Comparison of ENCODE assay signal across 24 mouse cellular contexts in the genomic region with DNA sequence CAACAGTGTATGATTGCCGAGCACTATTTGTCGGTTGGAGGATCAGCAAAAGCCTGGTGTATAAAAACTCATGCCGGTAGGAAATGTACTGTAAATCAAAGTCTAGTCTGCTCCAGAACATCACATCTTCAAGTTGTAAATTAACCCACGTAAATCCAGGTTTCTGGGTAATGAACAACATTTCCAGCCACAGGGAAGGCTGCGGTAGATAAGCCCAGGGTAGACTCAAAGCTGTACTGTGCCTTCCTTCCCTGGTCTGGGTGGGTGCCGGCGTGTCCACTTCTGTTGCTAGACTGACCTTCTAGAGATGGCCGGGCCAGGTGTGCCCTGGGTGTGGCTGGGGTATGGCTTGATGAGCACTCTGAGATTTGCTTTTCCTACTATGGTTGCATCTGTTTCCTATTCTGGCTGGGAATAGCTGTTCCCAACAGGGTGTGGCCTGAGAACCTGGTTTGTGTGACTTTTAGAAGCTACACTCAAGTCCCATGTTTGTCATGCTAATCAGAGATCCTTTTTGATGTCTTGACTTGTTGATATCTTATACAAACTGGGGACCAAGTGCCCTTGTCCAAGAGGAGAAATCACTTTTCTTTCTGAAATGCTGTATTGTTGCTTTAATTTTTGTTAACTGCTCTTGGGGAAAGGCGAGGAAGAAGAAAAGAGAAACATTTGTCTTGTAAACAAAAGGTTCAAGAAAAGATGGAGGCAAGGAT.
DNase-seq lines count a peak whose midpoint lies in the region; ATAC-seq and TF ChIP-seq lines count a peak whose summit lies in the region.
"Had no signal": no experiment of that assay in that cellular context is flagged by ENCODE, and none has a peak within 500 bp of the region (broad histone marks: within the 10 kb centered on the region; RNA-seq: fewer than 3 reads in every experiment).

No protein-coding gene starts in this region.

- H3K4me2 ChIP-seq in intestine, embryonic 16.5 days (ENCODE audit: low read depth, low read length), result peak overlapping the region; percentile 23; the same call in 1 of the 2 replicates
- H3K4me2 ChIP-seq in kidney, postnatal 0 days (ENCODE audit: low read length), result no peak overlapping the region
- H3K4me2 ChIP-seq: hindbrain, embryonic 15.5 days; limb, embryonic 13.5 days; liver, embryonic 13.5 days had no signal

- peak; percentile 69 for ATAC-seq in intestine, embryonic 16.5 days
- ATAC-seq in kidney, postnatal 0 days (replicated peaks; ENCODE audit: low FRiP score, low read depth), result 0 out of 2 replicates have a peak, but pooled peaks have one; percentile 17
- ATAC-seq: activated CD4-positive, CD25-positive, alpha-beta regulatory T cell, adult 4 months; forebrain, postnatal 0 days; midbrain, embryonic 16.5 days had no signal

- no peak overlapping the region for H3K9ac ChIP-seq in intestine, embryonic 16.5 days (ENCODE audit: low read depth, low read length)
- no peak overlapping the region for H3K9ac ChIP-seq in kidney, postnatal 0 days (ENCODE audit: low read depth, low read length)
- H3K9ac ChIP-seq: forebrain, postnatal 0 days; hindbrain, embryonic 15.5 days; limb, embryonic 13.5 days; liver, embryonic 13.5 days had no signal

- no peaks in the 10 kb centered on the region for H3K36me3 ChIP-seq in intestine, embryonic 16.5 days (ENCODE audit: control insufficient read depth, insufficient read depth, low read length)
- H3K36me3 ChIP-seq in kidney, postnatal 0 days (ENCODE audit: insufficient read depth, low read length), result no peaks in the 10 kb centered on the region
- H3K36me3 ChIP-seq in limb, embryonic 10.5 days, result no peaks in the 10 kb centered on the region
- H3K36me3 ChIP-seq in midbrain, embryonic 10.5 days, result no peaks in the 10 kb centered on the region
- H3K36me3 ChIP-seq: heart, embryonic 10.5 days; hindbrain, embryonic 15.5 days; limb, embryonic 13.5 days; liver, embryonic 13.5 days had no signal

- WGBS in intestine, embryonic 16.5 days, result 67% methylated on average over 9 of the region's 9 CpGs
- WGBS in kidney, postnatal 0 days, result 50% methylated on average over 9 of the region's 9 CpGs
- WGBS in limb, embryonic 10.5 days, result 83% methylated on average over 9 of the region's 9 CpGs
- WGBS in midbrain, embryonic 10.5 days, result 89% methylated on average over 9 of the region's 9 CpGs

- H3K4me3 ChIP-seq in intestine, embryonic 16.5 days (ENCODE audit: low read length), result no peak overlapping the region
- no peak overlapping the region for H3K4me3 ChIP-seq in kidney, postnatal 0 days (replicated peaks; ENCODE audit: low read depth, low read length)
- H3K4me3 ChIP-seq in limb, embryonic 10.5 days, result no peak overlapping the region
- H3K4me3 ChIP-seq in midbrain, embryonic 10.5 days, result no peak overlapping the region
- H3K4me3 ChIP-seq: heart, embryonic 10.5 days; hindbrain, embryonic 15.5 days; limb, embryonic 13.5 days; liver, embryonic 13.5 days; myocyte had no signal

- TF ChIP-seq CTCF in kidney, postnatal 0 days (IDR thresholded peaks at IDR 0.05; ENCODE audit: low read depth), result no peak

- no peaks in the 10 kb centered on the region for H3K27me3 ChIP-seq in intestine, embryonic 16.5 days (replicated peaks; ENCODE audit: control insufficient read depth, insufficient read depth, low read length)
- H3K27me3 ChIP-seq in kidney, postnatal 0 days (ENCODE audit: insufficient read depth, low read length), result no peaks in the 10 kb centered on the region
- H3K27me3 ChIP-seq in limb, embryonic 10.5 days (ENCODE audit: low read depth, poor library complexity, severe bottlenecking), result no peaks in the 10 kb centered on the region
- no peaks in the 10 kb centered on the region for H3K27me3 ChIP-seq in midbrain, embryonic 10.5 days (ENCODE audit: low read depth, poor library complexity, severe bottlenecking)
- H3K27me3 ChIP-seq: hindbrain, embryonic 15.5 days; limb, embryonic 13.5 days; liver, embryonic 13.5 days had no signal

- H3K4me1 ChIP-seq in intestine, embryonic 16.5 days (ENCODE audit: control insufficient read depth, insufficient read depth, low read length), result peaks cover 3% of the 10 kb centered on the region; the same call in 1 of the 2 replicates
- H3K4me1 ChIP-seq in kidney, postnatal 0 days (replicated peaks; ENCODE audit: insufficient read depth, low read length), result no peaks in the 10 kb centered on the region
- peaks cover 52% of the 10 kb centered on the region for H3K4me1 ChIP-seq in limb, embryonic 10.5 days
- no peaks in the 10 kb centered on the region for H3K4me1 ChIP-seq in midbrain, embryonic 10.5 days
- H3K4me1 ChIP-seq: hindbrain, embryonic 15.5 days; liver, embryonic 13.5 days had no signal

- DNase-seq in R1 (ENCODE audit: low read depth, low spot score) (peak; percentile 52), MN1 (ENCODE audit: low spot score) (no peak)
- peak; percentile 14 for DNase-seq in kidney, postnatal 0 days (ENCODE audit: low spot score)
- no peak for DNase-seq in limb, embryonic 10.5 days (ENCODE audit: low spot score)
- DNase-seq in midbrain, embryonic 10.5 days (ENCODE audit: low spot score), result no peak
- no peak for DNase-seq in heart, postnatal 36 days
- DNase-seq: adrenal gland, adult 8-10 months; cerebellum, adult 18-20 months; cerebellum, postnatal 14 days; forebrain, postnatal 0 days; liver, embryonic 13.5 days; lung, adult 2 months; lung, postnatal 14 days; right cerebral cortex, adult 18-20 months; thymus, adult 2 months; thymus, postnatal 4 days had no signal

- no peaks in the 10 kb centered on the region for H3K9me3 ChIP-seq in intestine, embryonic 16.5 days (ENCODE audit: control insufficient read depth, low read length)
- no peaks in the 10 kb centered on the region for H3K9me3 ChIP-seq in kidney, postnatal 0 days (replicated peaks; ENCODE audit: low read length)
- no peaks in the 10 kb centered on the region for H3K9me3 ChIP-seq in limb, embryonic 10.5 days (replicated peaks)
- H3K9me3 ChIP-seq in midbrain, embryonic 10.5 days (replicated peaks), result no peaks in the 10 kb centered on the region
- H3K9me3 ChIP-seq: heart, embryonic 10.5 days; hindbrain, embryonic 15.5 days; limb, embryonic 13.5 days; liver, embryonic 13.5 days had no signal

- intact Hi-C loops in heart, postnatal 36 days (cut with DNase I), result no loop called here

- H3K27ac ChIP-seq in intestine, embryonic 16.5 days (ENCODE audit: low read length), result no peak overlapping the region
- no peak overlapping the region for H3K27ac ChIP-seq in kidney, postnatal 0 days
- H3K27ac ChIP-seq in limb, embryonic 10.5 days, result peak overlapping the region; percentile 57; the same call in 1 of the 2 replicates
- no peak overlapping the region for H3K27ac ChIP-seq in midbrain, embryonic 10.5 days (replicated peaks)
- H3K27ac ChIP-seq: heart, embryonic 10.5 days; hindbrain, embryonic 15.5 days; limb, embryonic 13.5 days; liver, embryonic 13.5 days; stomach, postnatal 0 days had no signal

Comparison
In these comparisons a context has a peak if more than half of its experiments do, and no peak if none do; other contexts are left out.
1. DNase-seq: peak in R1 (single experiment) and kidney, postnatal 0 days (single experiment); none in limb, embryonic 10.5 days (single experiment), midbrain, embryonic 10.5 days (single experiment), heart, postnatal 36 days (0 of 2) and MN1 (single experiment).